Mouse (Mus musculus): ENCODE measurements around the gene Sumo2. TPM values are rescaled to one million over a fixed set of nuclear protein-coding genes. Genes with fewer than 3 reads are reported as not detected.

The Sumo2 gene
- polyA plus RNA-seq (2016; fragmentation: Nextera tagmentation; extraction: Ambion mirVana) = 1,276 and 1,289 TPM in 2 replicates

GRCm38 (mm10) chr11:115536038-115536681, at the start of gene Sumo2:
Gene Sumo2 (minus strand): TSS chr11:115536276.
- ATAC-seq (ENCODE audit: insufficient number of reproducible peaks, insufficient read depth, low FRiP score, low TSS enrichment) = peak; percentile 76

GRCm38 (mm10) chr11:115585573-115586100, 49.6 kb upstream of the Sumo2 start:
- H3K36me3 ChIP-seq = peaks cover 94% of the 10 kb centered on the region

More at GRCm38 (mm10) chr11:115536038-115536681, at the start of gene Sumo2:
- Histone ChIP-seq H3K36me3 (peaks cover 26% of the 10 kb centered on the region), H3K4me3 (peak within 1 kb of the TSS; percentile 93), H3K9ac (peak within 1 kb of the TSS; percentile 98), H3K4me1 (peaks cover 13% of the 10 kb centered on the region; the same call in 1 of the 2 replicates), H3K9me3 (no peaks in the 10 kb centered on the region), H3K4me2 (replicated peaks) (peak within 1 kb of the TSS; percentile 84), H3K27me3 (no peaks in the 10 kb centered on the region), H3K27ac (peak within 1 kb of the TSS; percentile 100)
- WGBS = 1% methylated on average over 64 of the region's 70 CpGs

GRCm38 (mm10) chr11:115584376-115585073, 48.4 kb upstream of the Sumo2 start:
- no peak overlapping the region for H3K27ac ChIP-seq
- 87% methylated on average over 10 of the region's 10 CpGs for WGBS
- H3K9ac ChIP-seq = no peak overlapping the region
- no peaks in the 10 kb centered on the region for H3K9me3 ChIP-seq
- peaks cover 93% of the 10 kb centered on the region for H3K36me3 ChIP-seq
- H3K27me3 ChIP-seq = no peaks in the 10 kb centered on the region
- no peak for ATAC-seq (ENCODE audit: insufficient number of reproducible peaks, insufficient read depth, low FRiP score, low TSS enrichment)
- H3K4me3 ChIP-seq = no peak overlapping the region
- no peaks in the 10 kb centered on the region for H3K4me1 ChIP-seq
- H3K4me2 ChIP-seq (replicated peaks) = no peak overlapping the region

More at GRCm38 (mm10) chr11:115585573-115586100, 49.6 kb upstream of the Sumo2 start:
- Histone ChIP-seq H3K9me3 (no peaks in the 10 kb centered on the region), H3K4me2 (replicated peaks) (no peak overlapping the region), H3K27ac (no peak overlapping the region), H3K9ac (no peak overlapping the region), H3K27me3 (no peaks in the 10 kb centered on the region), H3K4me3 (no peak overlapping the region), H3K4me1 (no peaks in the 10 kb centered on the region)
- WGBS = 91% methylated on average over 7 of the region's 7 CpGs
- ATAC-seq (ENCODE audit: insufficient number of reproducible peaks, insufficient read depth, low FRiP score, low TSS enrichment) = no peak

- H3K27ac ChIP-seq = no peak overlapping the region
- no peaks in the 10 kb centered on the region for H3K4me1 ChIP-seq
- WGBS = 84% methylated on average over 10 of the region's 10 CpGs
- no peak overlapping the region for H3K4me2 ChIP-seq (replicated peaks)
- ATAC-seq (ENCODE audit: insufficient number of reproducible peaks, insufficient read depth, low FRiP score, low TSS enrichment) = no peak
- no peak overlapping the region for H3K4me3 ChIP-seq
- H3K36me3 ChIP-seq = peaks cover 96% of the 10 kb centered on the region
- H3K27me3 ChIP-seq = no peaks in the 10 kb centered on the region
- no peak overlapping the region for H3K9ac ChIP-seq
- no peaks in the 10 kb centered on the region for H3K9me3 ChIP-seq
Measured at GRCm38 (mm10) chr11:115582913-115583606, 47.0 kb upstream of the Sumo2 start.

- Histone ChIP-seq H3K4me1 (no peaks in the 10 kb centered on the region), H3K9ac (no peak overlapping the region), H3K36me3 (peaks cover 67% of the 10 kb centered on the region), H3K4me2 (replicated peaks) (no peak overlapping the region), H3K9me3 (no peaks in the 10 kb centered on the region), H3K27ac (no peak overlapping the region), H3K4me3 (no peak overlapping the region), H3K27me3 (no peaks in the 10 kb centered on the region)
- ATAC-seq (ENCODE audit: insufficient number of reproducible peaks, insufficient read depth, low FRiP score, low TSS enrichment) = no peak
Measured at GRCm38 (mm10) chr11:115579080-115579479, 43.0 kb upstream of the Sumo2 start.

GRCm38 (mm10) chr11:115564961-115565360, 28.9 kb upstream of the Sumo2 start:
- Histone ChIP-seq H3K9me3 (no peaks in the 10 kb centered on the region), H3K4me2 (replicated peaks) (peak overlapping the region; percentile 78), H3K4me3 (peak overlapping the region; percentile 76), H3K9ac (peak overlapping the region; percentile 78), H3K27me3 (no peaks in the 10 kb centered on the region), H3K4me1 (peaks cover 14% of the 10 kb centered on the region), H3K36me3 (peaks cover 44% of the 10 kb centered on the region), H3K27ac (no peak overlapping the region)
- WGBS = 18% methylated on average over 7 of the region's 7 CpGs
- ATAC-seq (ENCODE audit: insufficient number of reproducible peaks, insufficient read depth, low FRiP score, low TSS enrichment) = no peak

- Histone ChIP-seq H3K27ac (peak within 1 kb of the TSS; percentile 88), H3K4me3 (peak within 1 kb of the TSS; percentile 76), H3K9me3 (no peaks in the 10 kb centered on the region), H3K4me1 (peaks cover 14% of the 10 kb centered on the region), H3K9ac (peak within 1 kb of the TSS; percentile 78), H3K4me2 (replicated peaks) (peak within 1 kb of the TSS; percentile 78), H3K36me3 (peaks cover 37% of the 10 kb centered on the region), H3K27me3 (no peaks in the 10 kb centered on the region)
- WGBS = under 1% methylated on average over 42 of the region's 42 CpGs
- ATAC-seq (ENCODE audit: insufficient number of reproducible peaks, insufficient read depth, low FRiP score, low TSS enrichment) = peak; percentile 88
Measured at GRCm38 (mm10) chr11:115564064-115564809, 28.2 kb upstream of the Sumo2 start, which contains the start of gene Nup85. Gene Nup85 (plus strand): TSS chr11:115564434.

GRCm38 (mm10) chr11:115563406-115563805, 27.3 kb upstream of the Sumo2 start:
- peak overlapping the region; percentile 78; the same call in 1 of the 2 replicates for H3K9ac ChIP-seq
- 51% methylated on average over 4 of the region's 4 CpGs for WGBS
- no peaks in the 10 kb centered on the region for H3K9me3 ChIP-seq
- H3K4me2 ChIP-seq (replicated peaks) = peak overlapping the region; percentile 78
- ATAC-seq (ENCODE audit: insufficient number of reproducible peaks, insufficient read depth, low FRiP score, low TSS enrichment) = no peak
- no peaks in the 10 kb centered on the region for H3K27me3 ChIP-seq
- peak overlapping the region; percentile 76 for H3K4me3 ChIP-seq
- peaks cover 14% of the 10 kb centered on the region for H3K4me1 ChIP-seq
- H3K36me3 ChIP-seq = peaks cover 29% of the 10 kb centered on the region
- peak overlapping the region; percentile 88; the same call in 1 of the 2 replicates for H3K27ac ChIP-seq

GRCm38 (mm10) chr11:115555717-115556116, 19.6 kb upstream of the Sumo2 start:
- no peak overlapping the region for H3K4me3 ChIP-seq
- 77% methylated on average over 17 of the region's 17 CpGs for WGBS
- no peaks in the 10 kb centered on the region for H3K9me3 ChIP-seq
- no peak overlapping the region for H3K27ac ChIP-seq
- no peak overlapping the region for H3K9ac ChIP-seq
- H3K4me2 ChIP-seq (replicated peaks) = no peak overlapping the region
- H3K4me1 ChIP-seq = no peaks in the 10 kb centered on the region
- no peaks in the 10 kb centered on the region for H3K36me3 ChIP-seq
- no peak for ATAC-seq (ENCODE audit: insufficient number of reproducible peaks, insufficient read depth, low FRiP score, low TSS enrichment)
- no peaks in the 10 kb centered on the region for H3K27me3 ChIP-seq

GRCm38 (mm10) chr11:115552783-115553182, 16.7 kb upstream of the Sumo2 start:
- WGBS = 56% methylated on average over 4 of the region's 4 CpGs
- H3K36me3 ChIP-seq = no peaks in the 10 kb centered on the region
- H3K4me2 ChIP-seq (replicated peaks) = no peak overlapping the region
- no peaks in the 10 kb centered on the region for H3K27me3 ChIP-seq
- H3K9me3 ChIP-seq = no peaks in the 10 kb centered on the region
- no peak for ATAC-seq (ENCODE audit: insufficient number of reproducible peaks, insufficient read depth, low FRiP score, low TSS enrichment)
- no peak overlapping the region for H3K9ac ChIP-seq
- no peak overlapping the region for H3K4me3 ChIP-seq
- H3K27ac ChIP-seq = no peak overlapping the region
- no peaks in the 10 kb centered on the region for H3K4me1 ChIP-seq

- no peaks in the 10 kb centered on the region for H3K9me3 ChIP-seq
- no peak for ATAC-seq (ENCODE audit: insufficient number of reproducible peaks, insufficient read depth, low FRiP score, low TSS enrichment)
- no peak overlapping the region for H3K4me3 ChIP-seq
- no peak overlapping the region for H3K4me2 ChIP-seq (replicated peaks)
- no peaks in the 10 kb centered on the region for H3K36me3 ChIP-seq
- H3K4me1 ChIP-seq = no peaks in the 10 kb centered on the region
- no peak overlapping the region for H3K9ac ChIP-seq
- 0 out of 2 replicates have a peak, but pooled peaks cover 3% of the 10 kb centered on the region for H3K27me3 ChIP-seq
- 76% methylated on average over 4 of the region's 4 CpGs for WGBS
- H3K27ac ChIP-seq = no peak overlapping the region
Measured at GRCm38 (mm10) chr11:115543571-115543970, 7.5 kb upstream of the Sumo2 start.

Measured in embryonic facial prominence, embryonic 12.5 days (tissue).